Mouse (Mus musculus) forebrain, embryonic 12.5 days (tissue): ENCODE measurements around the gene Hist1h1a. TPM values are rescaled to one million over a fixed set of nuclear protein-coding genes. Genes with fewer than 3 reads are reported as not detected.

Experiments used
- microRNA-seq: library from miRNA; unstranded; fragments of <30 nt; microRNA quantifications from one replicate; pipeline ENCODE4, GENCODE M21; 2017
- polyA plus RNA-seq: library from polyadenylated mRNA; unstranded; fragments of >200 nt; fragmentation: Nextera tagmentation; extraction: Ambion mirVana; gene quantifications from 2 replicates; pipeline ENCODE4 v1.2.1, GENCODE M21; 2016

Hist1h1a gene
- polyA plus RNA-seq, 1 experiment from 2014 or later: 4.0 TPM

Small RNA genes lying within 50 kb of the gene (microRNA-seq; reads per million reads assigned to microRNA genes)
- gene Gm44314: not detected
- gene Gm44484: not detected

Other genes with a start within 250 kb of the Hist1h1a start
- 7.2 and 8.7 TPM in 2 replicates for gene Hist1h4h, start 232.6 kb upstream of the Hist1h1a start, polyA plus RNA-seq
- gene Hist1h2af, start 229.8 kb upstream of the Hist1h1a start, polyA plus RNA-seq: 9.3 and 10.7 TPM in 2 replicates
- 7.2 and 8.3 TPM in 2 replicates for gene Hist1h3g, start 228.2 kb upstream of the Hist1h1a start, polyA plus RNA-seq
- gene Hist1h2bh, start 220.3 kb upstream of the Hist1h1a start, polyA plus RNA-seq: 0.87 and 0.95 TPM in 2 replicates
- 0.99 and 1.5 TPM in 2 replicates for gene Hist1h3f, start 219.6 kb upstream of the Hist1h1a start, polyA plus RNA-seq
- 0.74 and 1.4 TPM in 2 replicates for gene Hist1h4f, start 212.0 kb upstream of the Hist1h1a start, polyA plus RNA-seq
- gene Hist1h1d, start 210.4 kb upstream of the Hist1h1a start, polyA plus RNA-seq: 0.47 and 0.56 TPM in 2 replicates
- gene Hist1h3e, start 201.3 kb upstream of the Hist1h1a start, polyA plus RNA-seq: 5.7 and 7.6 TPM in 2 replicates
- gene Hist1h2ae, start 192.4 kb upstream of the Hist1h1a start, polyA plus RNA-seq: 115 and 138 TPM in 2 replicates
- gene Hist1h2bg, start 192.3 kb upstream of the Hist1h1a start, polyA plus RNA-seq: 8.9 and 11.4 TPM in 2 replicates
- gene Hist1h2bf, start 189.5 kb upstream of the Hist1h1a start, polyA plus RNA-seq: 7.2 and 9.5 TPM in 2 replicates
- 1.3 and 3.7 TPM in 2 replicates for gene Hist1h2ad, start 189.3 kb upstream of the Hist1h1a start, polyA plus RNA-seq
- gene Hist1h3d, start 187.9 kb upstream of the Hist1h1a start, polyA plus RNA-seq: 5.8 and 6.6 TPM in 2 replicates
- gene Hist1h4d, start 182.1 kb upstream of the Hist1h1a start, polyA plus RNA-seq: 137 and 142 TPM in 2 replicates
- 3.0 and 3.7 TPM in 2 replicates for gene Hist1h2be, start 142.5 kb upstream of the Hist1h1a start, polyA plus RNA-seq
- gene Hist1h1e, start 141.1 kb upstream of the Hist1h1a start, polyA plus RNA-seq: 26.3 and 26.6 TPM in 2 replicates
- gene Hist1h2ac, start 79.7 kb upstream of the Hist1h1a start, polyA plus RNA-seq: 1.4 and 1.6 TPM in 2 replicates
- 34.6 and 36.5 TPM in 2 replicates for gene Hist1h2bc, start 79.5 kb upstream of the Hist1h1a start, polyA plus RNA-seq
- not detected in 2 replicates for gene Hist1h1t, start 67.9 kb upstream of the Hist1h1a start, polyA plus RNA-seq
- gene Hist1h4c, start 65.2 kb upstream of the Hist1h1a start, polyA plus RNA-seq: 6.1 and 9.8 TPM in 2 replicates
- 2.0 and 2.5 TPM in 2 replicates for gene Hfe, start 52.8 kb upstream of the Hist1h1a start, polyA plus RNA-seq
- gene Hist1h1c, start 24.9 kb upstream of the Hist1h1a start, polyA plus RNA-seq: 15.2 and 15.9 TPM in 2 replicates
- gene Hist1h3c, start 18.1 kb upstream of the Hist1h1a start, polyA plus RNA-seq: 11.1 and 13.8 TPM in 2 replicates
- 2.2 and 3.5 TPM in 2 replicates for gene Hist1h2bb, start 16.9 kb upstream of the Hist1h1a start, polyA plus RNA-seq
- 59.9 and 73.2 TPM in 2 replicates for gene Hist1h2ab, start 12.5 kb upstream of the Hist1h1a start, polyA plus RNA-seq
- 14.0 and 15.8 TPM in 2 replicates for gene Hist1h3b, start 11.4 kb upstream of the Hist1h1a start, polyA plus RNA-seq
- gene Hist1h4b, start 6.7 kb upstream of the Hist1h1a start, polyA plus RNA-seq: 5.3 and 8.2 TPM in 2 replicates
- gene Hist1h4a, start 2.4 kb upstream of the Hist1h1a start, polyA plus RNA-seq: 0.88 TPM in 1 of 2 replicates, not detected in the other
- gene Hist1h3a, start 1.3 kb upstream of the Hist1h1a start, polyA plus RNA-seq: 5.1 and 5.2 TPM in 2 replicates
- gene Trim38, start 6.2 kb downstream of the Hist1h1a start, polyA plus RNA-seq: 0.18 TPM in 1 of 2 replicates, not detected in the other
- not detected in 2 replicates for gene Slc17a2, start 43.3 kb downstream of the Hist1h1a start, polyA plus RNA-seq
- not detected in 2 replicates for gene Slc17a3, start 75.8 kb downstream of the Hist1h1a start, polyA plus RNA-seq
- gene Slc17a1, start 104.1 kb downstream of the Hist1h1a start, polyA plus RNA-seq: not detected in 2 replicates
- gene Slc17a4, start 151.3 kb downstream of the Hist1h1a start, polyA plus RNA-seq: not detected in 2 replicates
- gene Hist1h2ba, start 170.5 kb downstream of the Hist1h1a start, polyA plus RNA-seq: not detected in 2 replicates
- not detected in 2 replicates for gene Hist1h2aa, start 170.8 kb downstream of the Hist1h1a start, polyA plus RNA-seq
- 1.5 and 1.9 TPM in 2 replicates for gene Scgn, start 227.5 kb downstream of the Hist1h1a start, polyA plus RNA-seq